In the genomic region with DNA sequence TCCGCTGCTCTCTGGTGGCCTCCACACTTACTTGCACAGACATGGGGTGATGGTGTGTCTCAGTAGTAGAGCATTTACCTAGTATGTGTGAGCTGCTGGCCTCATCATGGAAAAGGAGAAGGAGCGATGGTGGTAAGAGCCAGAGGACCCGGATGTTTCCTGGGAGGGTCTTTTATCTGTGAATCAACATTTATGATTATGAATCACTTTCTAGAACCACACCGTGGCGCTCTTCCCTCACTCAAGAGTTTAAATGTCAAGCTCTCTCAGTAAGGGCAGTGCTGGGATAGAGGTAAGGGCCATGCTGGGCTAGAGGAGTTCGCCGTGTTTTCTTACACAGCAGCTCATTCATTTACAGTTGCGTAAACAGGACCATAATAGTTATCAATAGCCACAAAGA, we compare ENCODE assay signal across 10 mouse cellular contexts. TPM values are rescaled to one million over a fixed set of nuclear protein-coding genes. Genes with fewer than 3 reads are reported as not detected.
A peak's percentile ranks its signal among the peaks of the same experiment; 100 is the strongest.
DNase-seq lines count a peak whose midpoint lies in the region; ATAC-seq lines count a peak whose summit lies in the region.
"Had no signal": no experiment of that assay in that cellular context is flagged by ENCODE, and none has a peak within 500 bp of the region (broad histone marks: within the 10 kb centered on the region; RNA-seq: fewer than 3 reads in every experiment).

No protein-coding gene starts in this region.

- H3K27me3 ChIP-seq in heart, embryonic 10.5 days (ENCODE audit: insufficient read depth, poor library complexity, severe bottlenecking): no peaks in the 10 kb centered on the region
- H3K27me3 ChIP-seq in forebrain, embryonic 11.5 days (ENCODE audit: control insufficient read depth, insufficient read depth, low read length): no peaks in the 10 kb centered on the region
- H3K27me3 ChIP-seq: heart, embryonic 13.5 days; liver, embryonic 15.5 days had no signal

- peak; percentile 27 to 41 for DNase-seq in heart, postnatal 10 days
- no peak for DNase-seq in heart, embryonic 10.5 days (ENCODE audit: low spot score)
- DNase-seq in right cerebral cortex, adult 18-20 months: peak; percentile 28
- DNase-seq in right cerebral cortex, postnatal 25 days: no peak
- DNase-seq in lung, postnatal 10 days: peak; percentile 51
- DNase-seq in forebrain, embryonic 11.5 days (ENCODE audit: low spot score): no peak

- ATAC-seq in common myeloid progenitor, adult 5-6 weeks (replicated peaks; ENCODE audit: low read depth, poor library complexity, severe bottlenecking): 0 out of 2 replicates have a peak, but pooled peaks have one; percentile 56
- no peak for ATAC-seq in erythroblast, adult 5-6 weeks (replicated peaks; ENCODE audit: low FRiP score, poor library complexity, severe bottlenecking)
- ATAC-seq in forebrain, embryonic 11.5 days (replicated peaks; ENCODE audit: low FRiP score): no peak

- H3K36me3 ChIP-seq in heart, embryonic 10.5 days: no peaks in the 10 kb centered on the region
- no peaks in the 10 kb centered on the region for H3K36me3 ChIP-seq in forebrain, embryonic 11.5 days (ENCODE audit: control insufficient read depth, insufficient read depth, low read length)
- H3K36me3 ChIP-seq: heart, embryonic 13.5 days; liver, embryonic 15.5 days had no signal

- no peak overlapping the region for H3K4me3 ChIP-seq in heart, embryonic 10.5 days
- H3K4me3 ChIP-seq in forebrain, embryonic 11.5 days (ENCODE audit: low read depth, low read length): no peak overlapping the region
- H3K4me3 ChIP-seq: heart, embryonic 13.5 days; liver, embryonic 15.5 days had no signal

- H3K4me2 ChIP-seq in forebrain, embryonic 11.5 days (ENCODE audit: low read depth, low read length, severe bottlenecking): no peak overlapping the region
- H3K4me2 ChIP-seq: heart, embryonic 13.5 days; liver, embryonic 15.5 days had no signal

- intact Hi-C loops in heart, postnatal 10 days (cut with DNase I): loop anchor here (1.0 to 10.0 kb wide), 7 partner anchors 50 to 898 kb away; a partner anchor contains a TSS

- H3K4me1 ChIP-seq in heart, embryonic 10.5 days: no peaks in the 10 kb centered on the region
- H3K4me1 ChIP-seq in forebrain, embryonic 11.5 days (replicated peaks; ENCODE audit: control insufficient read depth, insufficient read depth, low read length): no peaks in the 10 kb centered on the region
- H3K4me1 ChIP-seq: heart, embryonic 13.5 days; liver, embryonic 15.5 days had no signal

- WGBS in heart, embryonic 10.5 days: 61% methylated on average over 8 of the region's 8 CpGs
- WGBS in forebrain, embryonic 11.5 days: 74% methylated on average over 8 of the region's 8 CpGs

- no peak overlapping the region for H3K9ac ChIP-seq in forebrain, embryonic 11.5 days (ENCODE audit: low read length)
- H3K9ac ChIP-seq: heart, embryonic 13.5 days; liver, embryonic 15.5 days had no signal

- no peak overlapping the region for H3K27ac ChIP-seq in heart, embryonic 10.5 days
- no peak overlapping the region for H3K27ac ChIP-seq in forebrain, embryonic 11.5 days (ENCODE audit: low read depth, low read length)
- H3K27ac ChIP-seq: heart, embryonic 13.5 days; liver, embryonic 15.5 days had no signal

- H3K9me3 ChIP-seq in heart, embryonic 10.5 days: no peaks in the 10 kb centered on the region
- H3K9me3 ChIP-seq in forebrain, embryonic 11.5 days (ENCODE audit: control insufficient read depth, low read length): no peaks in the 10 kb centered on the region
- H3K9me3 ChIP-seq: heart, embryonic 13.5 days; liver, embryonic 15.5 days had no signal

RNA-seq across cellular contexts. Expression of a gene that starts 19.2 kb away (rescaled TPM):
- total RNA-seq in heart, postnatal 10 days (2021): 10 to 100 TPM; 38.0 to 40.2 TPM
- 20.4 and 30.5 TPM in 2 replicates for polyA plus RNA-seq in heart, embryonic 10.5 days (2016; fragmentation: Nextera tagmentation; extraction: Ambion mirVana)
- total RNA-seq in common myeloid progenitor, adult 5-6 weeks (2017): 17.0 and 20.3 TPM in 2 replicates
- 2.3 and 3.8 TPM in 2 replicates for total RNA-seq in erythroblast, adult 5-6 weeks (2015; ENCODE audit: low replicate concordance)
- total RNA-seq in erythroblast, adult 5-6 weeks (2017; ENCODE audit: low replicate concordance): 4.6 and 8.1 TPM in 2 replicates
- polyA plus RNA-seq in forebrain, embryonic 11.5 days (2014; fragmentation: Nextera tagmentation; extraction: Ambion mirVana): 36.4 and 44.6 TPM in 2 replicates

Comparison
In these comparisons a context has a peak if more than half of its experiments do, and no peak if none do; other contexts are left out.
1. DNase-seq: peak in heart, postnatal 10 days (2 of 2), right cerebral cortex, adult 18-20 months (single experiment) and lung, postnatal 10 days (single experiment); none in heart, embryonic 10.5 days (single experiment), right cerebral cortex, postnatal 25 days (single experiment) and forebrain, embryonic 11.5 days (single experiment).